Mouse (Mus musculus): ENCODE measurements around the gene Exd1. TPM values are rescaled to one million over a fixed set of nuclear protein-coding genes. Genes with fewer than 3 reads are reported as not detected.
A peak's percentile ranks its signal among the peaks of the same experiment; 100 is the strongest.

The Exd1 gene
- under 1 TPM; 0.06 to 0.11 TPM for total RNA-seq (2021)

DNA sequence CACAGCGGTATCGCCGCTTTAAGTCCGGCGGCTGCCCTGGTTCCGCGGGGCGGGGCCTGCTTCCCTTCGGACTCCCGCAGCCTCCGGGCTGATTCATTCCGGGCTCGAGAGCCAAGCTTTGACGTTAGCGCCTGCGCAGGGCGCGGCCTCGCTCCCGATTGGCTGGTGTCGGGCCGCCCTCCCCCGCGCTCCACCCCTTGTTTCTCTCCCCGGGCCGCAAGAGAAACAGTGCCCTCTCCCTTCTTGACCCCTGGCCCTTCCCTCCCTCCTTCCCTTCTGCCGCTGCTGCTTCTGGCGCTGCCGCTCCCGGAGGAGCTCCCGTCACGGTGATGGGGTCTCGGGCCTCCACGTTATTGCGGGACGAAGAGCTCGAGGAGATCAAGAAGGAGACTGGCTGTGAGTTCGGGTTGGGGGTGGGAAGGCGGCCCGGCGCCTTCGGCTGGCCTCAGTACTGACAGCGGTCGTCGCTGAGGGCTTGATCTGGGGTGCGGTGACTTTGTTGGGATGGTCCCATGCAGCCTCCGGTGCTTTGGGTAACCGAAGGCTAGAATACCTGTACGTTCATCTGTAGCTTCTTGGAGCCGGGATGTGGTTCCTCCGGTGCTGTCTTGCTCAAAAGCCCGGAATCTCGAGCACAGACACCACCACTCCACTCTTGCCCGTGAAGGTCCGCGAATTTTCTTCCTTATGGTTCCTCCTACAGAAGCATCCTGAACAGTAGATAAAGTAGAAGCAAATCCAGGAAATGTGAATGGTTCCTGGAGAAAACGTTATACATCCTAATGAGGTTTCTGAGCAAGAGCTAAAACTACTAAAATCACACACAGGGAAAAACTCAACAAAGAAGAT, at the start of gene Exd1, which contains the start of gene Chp1:
Exd1 (minus strand) TSS at position 106 of the 849 bp plus-strand sequence.
Chp1 (plus strand) TSS at position 176 of the 849 bp plus-strand sequence.
- intact Hi-C loops (cut with DNase I): loop anchor here (2.0 to 5.0 kb wide), 5 partner anchors 43 to 800 kb away; partner anchors contain the start of genes Inafm2, Ino80, Itpka and Ndufaf1

DNA sequence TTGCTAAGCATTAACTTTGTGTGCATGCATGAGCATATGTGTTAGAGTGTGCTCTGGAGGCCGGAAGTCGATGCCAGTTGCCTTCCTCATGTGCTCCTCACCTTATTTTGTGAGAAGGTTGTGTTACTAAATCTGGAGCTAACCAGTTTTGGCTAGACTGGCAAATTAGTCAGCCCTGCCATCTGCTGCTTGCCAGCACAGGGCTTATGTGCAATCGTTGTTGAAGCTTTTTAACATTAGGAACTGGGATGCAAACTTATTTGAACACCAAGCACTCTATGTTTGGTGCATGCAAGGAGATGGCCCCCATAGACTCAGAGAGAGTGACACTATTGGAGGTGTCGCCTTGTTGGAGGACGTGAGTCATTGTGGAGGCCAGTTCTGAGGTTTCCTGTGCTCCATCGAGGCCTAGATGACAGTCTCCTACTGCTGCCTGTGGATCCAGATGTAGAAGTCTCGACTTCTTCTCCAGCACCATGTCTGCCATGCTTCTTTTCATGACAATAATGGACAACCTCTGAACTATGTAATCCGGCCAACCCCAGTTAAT, 49.4 kb upstream of the Exd1 start:
- DNase-seq: no peak
- intact Hi-C loops (cut with DNase I): no loop called here

More for the DNA sequence above, at the start of gene Exd1, which contains the start of gene Chp1:
- peak; percentile 98 to 99 for DNase-seq

DNA sequence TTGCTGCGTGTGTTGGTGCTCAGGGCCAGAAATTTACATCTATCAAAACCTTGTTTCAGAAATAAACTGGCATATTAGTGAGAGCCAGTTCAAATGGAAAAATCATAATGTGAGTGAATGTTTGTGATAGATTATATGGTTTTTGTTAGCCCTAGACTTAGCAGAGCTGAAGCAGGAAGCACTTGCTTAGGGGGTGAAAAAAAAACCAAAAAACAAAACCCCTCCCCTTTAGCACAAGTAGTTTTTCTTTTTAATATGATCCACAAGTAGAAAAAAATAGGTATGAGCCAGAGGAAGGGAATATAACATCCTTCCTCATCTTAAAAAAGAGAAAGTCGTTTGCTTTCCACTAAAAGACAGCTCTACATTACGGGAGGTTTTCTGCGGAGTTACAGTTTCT, 47.9 kb upstream of the Exd1 start:
- DNase-seq: no peak
- intact Hi-C loops (cut with DNase I): no loop called here

DNA sequence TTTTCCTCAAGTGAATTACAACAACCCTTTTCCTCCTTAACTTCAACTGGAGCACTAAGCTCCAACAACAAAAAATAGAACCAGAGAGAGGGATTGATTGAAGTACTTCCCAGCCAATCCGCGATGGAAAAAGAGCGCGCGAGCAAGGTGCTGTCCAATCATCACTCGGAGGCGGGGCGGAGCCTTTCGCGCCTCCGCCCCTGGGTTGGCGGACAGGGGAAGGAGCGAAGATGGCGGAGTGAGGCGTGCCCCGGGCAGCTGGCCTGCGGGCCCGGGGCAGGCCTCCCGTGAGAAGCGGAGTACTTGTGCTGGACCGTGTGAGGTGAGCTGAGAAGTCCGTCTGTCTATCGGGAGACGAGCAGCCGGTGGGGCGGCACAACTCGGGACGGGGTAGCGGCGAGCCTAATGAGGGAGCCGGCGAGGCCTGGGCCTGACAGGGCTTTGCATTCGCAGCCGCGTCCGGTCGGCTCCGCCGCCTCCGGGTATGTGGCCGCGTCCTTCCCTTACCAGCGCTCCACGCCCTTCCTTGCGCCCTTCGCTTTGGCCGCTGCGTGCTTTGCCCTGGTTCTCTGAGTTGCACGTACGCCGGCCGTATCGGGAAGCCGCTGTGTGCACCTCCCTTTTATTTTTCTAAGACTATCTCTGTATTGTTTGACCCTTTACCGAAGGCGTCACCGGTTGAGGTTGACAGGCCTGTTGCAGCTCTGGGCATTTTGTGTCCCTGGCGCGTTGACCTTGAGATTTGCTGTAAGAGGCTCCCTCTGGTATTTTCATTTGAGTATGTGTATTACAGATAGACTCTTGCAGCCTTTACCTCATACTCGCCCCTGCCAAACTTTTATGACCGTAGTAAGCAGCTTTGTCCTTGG, 46.9 kb upstream of the Exd1 start:
- intact Hi-C loops (cut with DNase I): loop anchor here (5.0 kb wide), 1 partner anchor 117 kb away; the partner anchor contains the start of gene Ino80

DNA sequence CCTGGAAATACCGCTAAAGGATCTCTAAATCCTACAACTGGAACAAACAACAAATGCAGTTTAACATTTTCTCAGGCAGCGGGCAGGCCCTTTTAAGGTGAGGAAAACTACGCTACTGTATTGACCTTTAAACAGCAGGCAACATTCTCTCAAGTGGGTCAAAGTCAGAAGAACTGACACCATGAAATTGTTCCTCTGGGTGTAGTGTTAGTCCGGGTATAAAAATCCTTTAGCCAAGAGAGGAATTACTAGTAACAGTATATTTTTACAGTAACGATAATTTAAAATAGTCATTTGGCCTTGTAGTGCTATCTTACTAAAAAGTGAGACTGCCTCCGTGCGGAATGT, 46.3 kb upstream of the Exd1 start:
- no peak for DNase-seq
- intact Hi-C loops (cut with DNase I): loop anchor here (5.0 kb wide), 1 partner anchor 116 kb away; the partner anchor contains the start of gene Ino80

More for the DNA sequence above, 46.9 kb upstream of the Exd1 start:
- peak; percentile 95 to 96 for DNase-seq

DNA sequence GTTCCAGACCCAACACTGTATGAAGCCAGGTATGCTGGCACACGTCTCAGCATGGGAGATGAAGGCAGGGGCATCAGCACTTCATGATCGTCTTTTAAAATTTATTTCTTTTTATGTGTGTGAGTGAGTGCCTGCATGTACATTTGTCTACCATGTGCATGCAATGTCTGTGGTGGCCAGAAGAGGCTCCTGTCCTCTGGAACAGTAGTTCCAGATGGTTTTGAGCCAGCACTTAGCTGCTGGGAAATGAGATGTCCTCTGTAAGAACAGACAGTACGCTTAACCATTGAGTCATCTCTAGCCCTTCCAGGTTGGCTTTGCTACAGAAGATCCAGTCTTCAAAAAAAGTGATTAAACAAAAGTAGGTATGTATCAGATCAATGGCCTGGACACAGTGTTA, 43.8 kb upstream of the Exd1 start:
- no peak for DNase-seq
- intact Hi-C loops (cut with DNase I): loop anchor here (2.0 to 5.0 kb wide), 2 partner anchors 42 to 114 kb away; partner anchors contain the start of gene Ino80

DNA sequence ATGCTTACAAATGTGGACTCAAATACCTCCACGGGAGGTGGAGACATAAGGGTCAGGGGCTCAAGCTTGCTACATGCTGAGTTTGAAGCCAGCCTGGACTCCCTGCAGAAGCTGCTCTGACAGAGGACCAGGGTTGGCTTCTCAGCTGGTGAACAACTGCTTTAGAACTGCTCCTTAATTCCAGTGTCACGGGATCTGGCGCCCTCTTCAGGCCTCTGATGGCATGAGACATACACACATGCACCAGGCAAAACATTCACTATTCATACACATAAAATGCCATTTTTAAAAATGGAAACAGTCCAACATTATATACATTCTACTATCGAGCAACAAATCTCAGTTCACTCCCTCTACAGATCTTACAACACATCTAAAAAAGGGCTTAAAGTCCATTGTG, 40.0 kb upstream of the Exd1 start:
- DNase-seq: peak; percentile 32 to 75
- intact Hi-C loops (cut with DNase I): loop anchor here (1.0 kb wide), 1 partner anchor 45 kb away; no protein-coding TSS in a partner anchor

DNA sequence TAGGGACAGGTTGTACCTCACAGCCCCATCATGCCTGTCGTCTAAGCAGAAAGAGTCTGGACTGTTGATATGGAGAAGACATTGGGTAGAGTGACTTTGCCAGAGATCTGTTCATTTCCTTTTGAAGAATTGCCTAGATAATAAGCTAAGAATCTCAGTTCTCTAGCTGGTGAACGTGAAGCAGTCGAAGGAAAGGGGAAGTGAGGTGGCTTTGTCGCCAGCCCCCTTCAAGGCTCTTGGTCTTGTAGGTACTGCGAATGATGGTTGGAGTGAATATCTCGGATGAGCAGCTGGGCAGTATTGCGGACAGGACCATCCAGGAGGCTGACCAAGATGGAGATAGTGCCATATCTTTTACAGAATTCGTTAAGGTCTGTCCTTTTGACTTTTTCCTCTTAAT, 36.9 kb upstream of the Exd1 start:
- DNase-seq: no peak
- intact Hi-C loops (cut with DNase I): no loop called here

DNA sequence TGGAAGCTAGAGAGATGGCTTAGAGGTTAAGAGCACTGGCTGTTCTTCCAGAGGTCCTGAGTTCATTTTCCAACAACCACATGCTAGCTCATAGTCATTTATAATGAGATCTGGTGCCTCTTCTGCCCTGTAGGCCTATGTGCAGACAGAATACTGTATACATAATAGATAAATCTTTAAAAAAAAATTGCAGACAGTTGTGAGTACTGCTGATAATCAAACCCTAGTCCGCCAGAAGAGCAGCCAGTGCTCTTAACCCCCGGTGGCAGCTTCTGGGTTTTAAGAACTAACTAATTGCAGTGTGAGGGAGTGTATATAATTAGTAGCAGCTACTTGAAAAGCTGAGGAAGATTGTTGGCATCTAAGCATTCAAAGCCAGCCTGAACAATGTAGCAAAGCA, 36.0 kb upstream of the Exd1 start:
- intact Hi-C loops (cut with DNase I): no loop called here
- no peak for DNase-seq

DNA sequence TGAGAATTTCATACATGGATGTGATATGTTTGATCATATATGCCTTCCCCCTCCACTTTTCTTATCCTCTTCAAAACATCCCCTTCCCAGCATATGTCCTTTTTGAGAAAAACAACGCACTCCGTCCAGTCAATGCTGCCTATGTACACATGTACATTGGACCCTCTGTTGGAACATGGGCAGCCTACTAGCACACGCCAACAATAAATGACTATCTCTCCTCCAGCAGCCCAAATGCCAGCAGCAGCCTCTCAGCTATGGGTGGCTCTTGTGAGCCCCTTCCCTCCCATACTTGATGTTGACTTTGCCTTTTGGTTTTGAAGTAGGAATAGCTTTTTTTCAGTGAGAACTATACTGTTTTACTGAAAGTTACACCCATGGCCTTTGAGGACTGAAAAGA, 34.1 kb upstream of the Exd1 start:
- no peak for DNase-seq
- intact Hi-C loops (cut with DNase I): no loop called here

DNA sequence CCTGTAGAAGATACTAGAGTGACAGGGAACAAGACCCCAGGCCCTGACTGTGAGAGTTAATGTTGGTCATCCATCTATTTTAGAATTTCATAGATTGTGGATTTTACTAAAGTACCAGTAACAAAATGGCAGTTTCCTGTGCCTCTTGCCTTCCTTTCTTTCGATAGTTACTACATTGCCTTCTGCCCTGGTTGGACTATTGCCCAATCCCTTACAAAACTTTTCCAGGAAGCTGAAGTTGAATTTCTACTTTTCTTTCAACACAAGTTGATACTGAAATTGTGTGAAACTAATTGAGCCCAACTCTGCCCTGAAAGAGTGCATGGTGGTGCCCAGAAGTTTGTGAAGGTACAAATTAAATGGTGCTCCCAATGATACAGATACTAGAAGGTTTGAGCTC, 25.0 kb upstream of the Exd1 start:
- intact Hi-C loops (cut with DNase I): no loop called here
- DNase-seq: no peak

DNA sequence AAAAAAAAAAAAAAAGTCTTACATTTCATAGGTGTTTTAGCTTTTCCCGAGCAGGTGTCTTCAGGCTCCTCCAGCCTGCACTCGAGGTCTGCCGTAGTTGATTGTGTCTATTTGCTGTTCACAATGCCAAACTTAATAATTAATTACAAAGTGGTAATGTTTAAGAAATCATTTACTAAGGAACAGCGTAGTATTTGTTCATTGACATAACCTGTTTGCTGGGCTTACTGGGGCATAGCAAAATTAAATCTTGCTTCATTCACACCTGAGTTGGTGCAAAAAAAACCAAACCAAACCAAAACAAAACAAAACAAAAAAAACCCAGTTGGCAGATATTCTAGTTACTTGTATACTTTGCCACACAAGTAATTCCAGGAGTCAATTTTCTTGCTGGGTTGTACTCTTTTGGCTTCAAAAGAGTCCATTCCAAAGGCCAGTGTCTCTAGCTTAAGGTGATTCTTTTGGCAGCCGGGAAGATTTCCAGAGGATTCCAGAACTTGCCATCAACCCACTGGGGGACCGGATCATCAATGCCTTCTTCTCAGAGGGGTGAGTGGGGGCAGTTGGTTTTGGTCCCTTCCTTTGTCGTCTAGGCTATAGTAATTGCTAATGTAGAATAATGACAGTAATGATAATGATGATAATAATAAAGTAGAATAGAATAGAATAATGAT, 18.9 kb upstream of the Exd1 start:
- intact Hi-C loops (cut with DNase I): no loop called here
- no peak for DNase-seq

DNA sequence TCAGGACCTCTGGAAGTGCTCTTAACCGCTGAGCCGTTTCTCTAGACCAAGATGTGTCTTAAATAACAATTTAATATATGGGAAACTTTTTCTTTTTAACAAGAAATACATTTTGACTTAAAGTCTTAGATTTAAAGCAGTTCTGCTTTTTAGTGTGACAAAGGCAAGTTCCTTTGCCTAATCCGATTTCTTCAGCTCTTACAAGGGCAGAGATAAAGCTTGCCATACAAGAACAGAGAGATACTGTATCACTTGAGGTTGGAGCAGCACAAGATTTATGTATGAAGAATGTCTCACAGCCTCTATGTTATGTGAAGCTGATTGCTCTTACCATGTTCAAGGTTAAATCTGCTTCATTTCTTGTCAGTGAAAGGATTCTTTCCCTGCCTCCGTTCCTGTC, 17.9 kb upstream of the Exd1 start:
- intact Hi-C loops (cut with DNase I): no loop called here
- DNase-seq: no peak

DNA sequence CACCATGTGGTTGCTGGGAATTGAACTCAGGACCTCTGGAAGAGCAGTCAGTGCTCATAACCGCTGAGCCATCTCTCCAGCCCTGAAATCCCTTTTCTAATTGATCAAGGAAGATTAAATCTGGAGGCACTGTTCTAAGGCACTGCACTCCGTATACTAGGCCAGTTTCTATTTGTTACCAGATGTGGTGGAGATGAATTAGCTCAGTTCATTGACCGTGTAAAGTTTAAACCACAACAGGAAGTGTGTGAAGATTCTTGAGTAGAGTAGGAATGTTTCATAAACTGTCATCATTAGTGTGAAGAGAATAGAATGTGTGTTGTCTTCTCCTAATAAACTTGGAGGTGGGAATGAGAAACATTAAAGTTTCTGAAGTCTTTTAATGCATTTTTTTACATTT, 14.4 kb upstream of the Exd1 start:
- intact Hi-C loops (cut with DNase I): no loop called here
- no peak for DNase-seq

DNA sequence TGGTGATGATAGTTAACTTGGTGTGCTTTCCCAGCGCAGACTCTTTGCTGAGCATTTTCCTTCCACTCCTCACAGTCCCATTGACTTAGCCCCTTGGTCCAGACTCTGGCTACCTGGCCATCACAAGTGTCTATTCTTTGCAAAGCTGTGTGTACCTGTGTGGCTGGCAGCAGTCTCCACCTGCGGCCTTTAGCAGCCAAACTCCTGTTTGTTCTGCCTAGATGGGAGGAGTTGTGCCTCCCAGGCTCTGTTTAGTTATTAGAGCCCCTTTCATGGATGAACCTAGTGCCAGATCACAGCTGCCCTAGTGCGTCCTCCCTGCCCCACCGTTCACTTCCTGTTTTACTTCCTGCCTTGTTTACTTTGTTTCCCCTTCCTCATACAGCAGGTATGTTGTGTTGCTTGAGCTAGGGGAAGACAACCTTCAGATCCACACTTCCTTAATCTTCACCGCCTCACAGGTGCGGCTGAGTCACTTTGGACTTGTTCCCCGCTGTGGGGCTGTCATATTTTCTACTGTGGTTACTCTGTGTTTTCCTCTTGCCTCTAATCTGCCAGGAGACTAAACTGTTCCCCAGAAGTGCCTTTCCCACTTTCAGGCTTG, 11.4 kb upstream of the Exd1 start:
- intact Hi-C loops (cut with DNase I): no loop called here
- no peak for DNase-seq

DNA sequence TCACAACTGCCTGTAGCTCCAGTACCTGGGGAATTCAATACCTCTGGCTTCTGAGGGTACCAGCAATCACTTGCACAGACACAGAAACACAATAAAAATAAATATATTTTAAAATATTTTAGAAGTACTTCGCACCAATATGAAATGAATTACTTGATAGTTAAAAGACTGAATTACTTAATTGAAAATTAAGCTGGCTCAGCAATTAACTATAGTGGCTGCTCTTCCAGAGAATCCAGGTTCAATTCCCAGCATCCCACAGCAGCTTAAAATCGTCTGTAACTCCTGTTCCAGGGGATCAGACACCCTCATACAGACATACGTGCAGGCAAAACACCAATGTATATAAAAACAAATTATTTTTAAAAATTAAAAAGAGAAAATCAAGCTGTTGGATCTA, 10.6 kb upstream of the Exd1 start:
- no peak for DNase-seq
- intact Hi-C loops (cut with DNase I): no loop called here

DNA sequence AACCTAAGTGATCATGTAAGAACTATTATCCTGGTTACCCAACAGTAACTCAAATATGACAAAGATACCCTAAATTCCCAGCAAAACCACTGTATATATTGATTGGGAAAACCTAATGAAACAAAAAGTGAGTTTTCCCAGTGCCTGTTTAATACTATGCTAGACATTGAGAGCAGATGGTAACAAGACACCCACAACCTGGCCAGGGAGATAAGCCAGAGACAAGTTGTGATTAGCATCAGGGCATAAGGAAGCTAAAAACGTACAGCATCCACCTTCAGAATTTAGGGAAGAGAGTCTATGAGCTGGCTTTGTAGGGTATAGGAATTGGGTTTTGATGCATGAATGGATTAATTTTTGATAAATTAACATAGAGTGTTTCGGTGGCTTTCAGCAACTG, 2.3 kb upstream of the Exd1 start:
- intact Hi-C loops (cut with DNase I): loop anchor here (2.0 to 5.0 kb wide), 4 partner anchors 41 to 802 kb away; partner anchors contain the start of genes Inafm2, Itpka and Ndufaf1
- no peak for DNase-seq

DNA sequence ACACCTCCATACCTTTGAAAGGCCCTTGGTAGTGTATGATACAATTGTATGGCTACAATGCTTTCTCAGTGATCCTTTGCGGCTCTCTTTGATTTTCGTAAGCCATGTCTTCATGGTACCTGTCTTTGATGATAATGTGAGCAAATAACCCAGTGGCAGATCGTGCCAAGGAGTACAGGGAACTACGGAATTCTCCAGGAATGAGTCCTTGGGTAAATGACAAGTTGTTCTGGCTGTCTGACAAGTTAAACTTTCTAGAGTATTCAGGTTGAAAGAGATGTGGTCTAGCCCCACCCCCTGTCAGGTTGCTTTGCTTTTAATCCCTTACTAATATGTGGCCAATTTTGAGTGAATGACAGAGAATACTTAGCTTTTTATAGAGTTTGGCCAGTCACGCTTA, 1.3 kb upstream of the Exd1 start:
- intact Hi-C loops (cut with DNase I): loop anchor here (2.0 to 5.0 kb wide), 4 partner anchors 42 to 801 kb away; partner anchors contain the start of genes Inafm2, Itpka and Ndufaf1

DNA sequence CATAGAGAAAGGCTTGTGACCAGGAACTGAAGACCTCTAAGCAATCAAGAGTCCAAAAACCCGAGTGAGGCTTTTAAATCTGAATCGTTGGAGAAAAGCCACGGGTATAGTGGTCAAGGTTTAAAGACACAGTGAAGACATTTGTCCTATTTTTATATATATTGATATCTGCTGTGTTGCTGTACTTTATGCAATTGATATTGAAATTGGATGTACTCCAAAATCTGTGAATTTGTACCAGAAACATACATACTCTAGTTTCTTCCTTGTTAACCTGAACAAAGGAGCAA, 889 bp upstream of the Exd1 start:
- intact Hi-C loops (cut with DNase I): loop anchor here (2.0 to 5.0 kb wide), 4 partner anchors 42 to 801 kb away; partner anchors contain the start of genes Inafm2, Itpka and Ndufaf1

More for the DNA sequence above, 1.3 kb upstream of the Exd1 start:
- DNase-seq: no peak

More for the DNA sequence above, 889 bp upstream of the Exd1 start:
- DNase-seq: no peak

All from heart, postnatal 36 days (tissue).